Mouse (Mus musculus) kidney, adult 2 months (tissue): ENCODE data around the gene Krtcap2. TPM values are rescaled to one million over a fixed set of nuclear protein-coding genes. Genes with fewer than 3 reads are reported as not detected.
A peak's percentile ranks its signal among the peaks of the same experiment; 100 is the strongest.

Experiments used
- DNase-seq: peaks from one replicate; pipeline ENCODE4 v3.0.0; 2021
- H3K27ac ChIP-seq: fragments of 200-500 bp; 2 replicates; pipeline ENCODE4 v1.5.1; 2012; ENCODE audit warnings: low read depth, low read length, control low read depth, inconsistent platforms; ENCODE audit not compliant: insufficient read depth
- H3K27me3 ChIP-seq: fragments of 200-500 bp; replicated peaks from 2 replicates; pipeline ENCODE4 v1.6.1; 2012; ENCODE audit warnings: mild to moderate bottlenecking, moderate library complexity, low read length, inconsistent platforms; ENCODE audit not compliant: control insufficient read depth, insufficient read depth
- H3K36me3 ChIP-seq: fragments of 200-500 bp; 2 replicates; pipeline ENCODE4 v1.6.1; 2012; ENCODE audit warnings: mild to moderate bottlenecking, moderate library complexity, low read length, inconsistent platforms; ENCODE audit not compliant: control insufficient read depth, insufficient read depth
- H3K4me1 ChIP-seq: fragments of 200-500 bp; 2 replicates; pipeline ENCODE4 v1.6.1; 2011; ENCODE audit warnings: low read length; ENCODE audit not compliant: control insufficient read depth, insufficient read depth
- H3K4me3 ChIP-seq: fragments of 200-500 bp; 2 replicates; pipeline ENCODE4 v1.5.1; 2011; ENCODE audit warnings: mild to moderate bottlenecking, low read depth, low read length, control low read depth; ENCODE audit not compliant: insufficient read depth
- CTCF ChIP-seq: fragments of 200-500 bp; conservative IDR thresholded peaks from 2 replicates; pipeline ENCODE4 v1.5.1; 2011; ENCODE audit warnings: low read depth, mild to moderate bottlenecking, control low read depth, low read length, moderate library complexity, mixed read lengths; ENCODE audit not compliant: insufficient read depth, insufficient read length
- POLR2A ChIP-seq: fragments of 200-500 bp; IDR thresholded peaks from one replicate; pipeline ENCODE4 v1.6.1; 2011; ENCODE audit warnings: low read depth, low read length, control low read depth
- WGBS: fragments of 180-500 bp; shearing (Covaris S2); methylation state at CpG from one replicate; pipeline ENCODE4 v1.1.7; 2018; 5-methylcytosine and 5-hydroxymethylcytosine counted together
- polyA plus RNA-seq: library from polyadenylated mRNA; depleted of rRNA; stranded (reverse); fragments of >200 nt; gene quantifications from 2 replicates; pipeline ENCODE4 v1.2.3, GENCODE M21; 2012

The Krtcap2 gene
- polyA plus RNA-seq, 1 experiment = 142 TPM

DNA sequence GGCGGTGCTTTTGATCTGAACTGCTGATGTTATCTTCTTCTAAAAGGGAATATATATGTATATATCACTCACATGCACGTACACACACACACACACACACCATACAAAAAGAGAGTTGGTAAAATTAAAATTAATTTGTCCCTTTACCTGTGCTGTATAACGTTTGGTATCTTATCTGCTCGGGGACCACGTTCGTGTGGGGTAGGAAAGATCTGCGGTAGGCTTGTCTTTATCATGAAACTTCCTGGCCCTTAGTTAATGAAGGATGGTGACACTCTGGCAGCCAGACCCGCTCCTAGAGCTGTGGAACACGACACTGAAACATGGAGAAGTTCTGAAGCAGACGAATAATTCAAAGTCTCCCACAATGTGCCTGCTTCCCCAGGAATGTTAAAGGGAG is 46.1 kb downstream of the Krtcap2 start:
- H3K4me1 ChIP-seq = peaks cover 24% of the 10 kb centered on the region
- no peak for DNase-seq
- no peaks in the 10 kb centered on the region for H3K27me3 ChIP-seq
- TF ChIP-seq POLR2A (no peak), CTCF (no peak)
- no peaks in the 10 kb centered on the region for H3K36me3 ChIP-seq
- no peak overlapping the region for H3K4me3 ChIP-seq
- WGBS = 65% methylated on average over 10 of the region's 10 CpGs
- no peak overlapping the region for H3K27ac ChIP-seq

DNA sequence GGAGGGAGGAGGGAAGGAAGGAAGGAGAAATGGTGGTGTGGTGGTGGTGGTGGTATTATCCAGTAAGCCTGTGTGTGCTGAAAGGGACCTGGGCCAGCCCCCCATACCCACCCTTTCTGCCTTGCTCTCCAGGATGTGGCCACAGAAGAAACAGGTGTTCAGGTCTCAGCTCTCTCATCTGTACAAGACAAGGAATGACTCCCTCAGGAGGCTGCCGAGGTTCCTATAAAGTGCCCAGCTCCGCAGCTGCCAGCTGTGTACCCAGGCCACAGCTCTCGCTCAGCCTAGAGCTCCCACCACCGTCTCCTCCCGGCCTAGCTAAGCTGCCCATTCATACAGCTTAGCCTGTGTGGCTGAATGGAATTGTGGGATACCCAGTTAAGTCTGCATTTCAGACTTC is 46.5 kb downstream of the Krtcap2 start:
- no peaks in the 10 kb centered on the region for H3K27me3 ChIP-seq
- no peak for TF ChIP-seq CTCF
- no peak for TF ChIP-seq POLR2A
- 80% methylated on average over 5 of the region's 5 CpGs for WGBS
- H3K4me3 ChIP-seq = no peak overlapping the region
- DNase-seq = no peak
- H3K27ac ChIP-seq = no peak overlapping the region
- no peaks in the 10 kb centered on the region for H3K36me3 ChIP-seq
- H3K4me1 ChIP-seq = peaks cover 24% of the 10 kb centered on the region

DNA sequence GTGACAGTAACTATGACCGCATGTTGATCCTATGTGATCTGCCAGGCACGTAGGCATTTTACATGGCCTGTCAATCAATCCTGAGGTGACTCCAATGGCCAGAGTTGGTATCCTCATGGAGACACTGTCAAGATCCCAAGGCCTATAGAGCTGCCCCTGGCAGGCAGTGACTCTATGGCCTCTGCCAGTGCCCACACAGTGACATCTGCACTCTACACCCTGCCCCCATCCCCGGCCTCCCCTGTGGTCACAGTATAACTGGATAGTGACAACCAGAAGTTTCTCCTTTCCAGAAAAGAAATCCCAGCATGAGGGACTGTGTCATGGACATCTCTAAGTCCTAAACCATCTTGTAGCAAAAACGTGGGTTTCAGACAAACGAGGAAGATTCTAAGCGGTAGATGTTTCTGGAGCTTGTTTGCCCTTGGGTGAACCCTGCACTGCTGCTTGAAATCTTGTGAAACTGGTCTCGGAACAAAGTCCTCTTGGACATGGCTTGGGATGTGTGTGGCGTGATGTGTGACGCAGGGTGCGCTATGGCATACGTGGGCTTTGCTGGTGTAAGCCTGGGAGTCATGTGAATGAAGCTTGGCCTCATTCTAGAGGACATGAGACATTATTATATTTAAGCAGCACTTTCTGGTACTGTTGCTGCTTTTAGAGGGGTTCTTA is 47.6 kb downstream of the Krtcap2 start:
- no peak for TF ChIP-seq POLR2A
- TF ChIP-seq CTCF = no peak
- no peak overlapping the region for H3K4me3 ChIP-seq
- peaks cover 17% of the 10 kb centered on the region for H3K4me1 ChIP-seq
- H3K36me3 ChIP-seq = no peaks in the 10 kb centered on the region
- WGBS = 64% methylated on average over 11 of the region's 11 CpGs
- H3K27ac ChIP-seq = peak overlapping the region; percentile 74
- no peaks in the 10 kb centered on the region for H3K27me3 ChIP-seq
- DNase-seq = peak; percentile 86

DNA sequence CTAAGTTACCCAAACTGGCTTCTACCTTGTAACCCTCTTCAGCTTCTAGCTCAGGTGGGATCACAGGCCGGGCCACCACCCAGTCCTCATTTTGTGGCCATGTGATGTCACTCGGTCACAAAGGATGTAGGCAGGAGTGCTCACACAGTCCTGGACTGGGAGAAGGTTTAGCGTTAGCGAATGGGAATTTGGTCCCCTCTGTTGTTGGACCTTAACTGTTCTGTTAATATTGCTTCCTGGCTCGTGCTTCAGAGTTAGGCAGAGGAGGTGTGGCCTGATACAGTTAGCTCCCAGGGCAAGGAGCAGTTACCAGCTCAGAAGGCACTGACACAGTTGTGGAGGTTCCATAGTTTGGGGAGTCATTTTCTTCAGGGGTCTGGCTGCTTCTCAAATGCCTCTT is 48.4 kb downstream of the Krtcap2 start:
- Histone ChIP-seq H3K27ac (peak overlapping the region; percentile 85), H3K4me3 (no peak overlapping the region), H3K27me3 (no peaks in the 10 kb centered on the region), H3K36me3 (no peaks in the 10 kb centered on the region), H3K4me1 (peaks cover 9% of the 10 kb centered on the region; the same call in 1 of the 2 replicates)
- TF ChIP-seq CTCF = no peak
- TF ChIP-seq POLR2A = no peak
- WGBS = 56% methylated on average over 5 of the region's 5 CpGs
- peak; percentile 83 for DNase-seq

DNA sequence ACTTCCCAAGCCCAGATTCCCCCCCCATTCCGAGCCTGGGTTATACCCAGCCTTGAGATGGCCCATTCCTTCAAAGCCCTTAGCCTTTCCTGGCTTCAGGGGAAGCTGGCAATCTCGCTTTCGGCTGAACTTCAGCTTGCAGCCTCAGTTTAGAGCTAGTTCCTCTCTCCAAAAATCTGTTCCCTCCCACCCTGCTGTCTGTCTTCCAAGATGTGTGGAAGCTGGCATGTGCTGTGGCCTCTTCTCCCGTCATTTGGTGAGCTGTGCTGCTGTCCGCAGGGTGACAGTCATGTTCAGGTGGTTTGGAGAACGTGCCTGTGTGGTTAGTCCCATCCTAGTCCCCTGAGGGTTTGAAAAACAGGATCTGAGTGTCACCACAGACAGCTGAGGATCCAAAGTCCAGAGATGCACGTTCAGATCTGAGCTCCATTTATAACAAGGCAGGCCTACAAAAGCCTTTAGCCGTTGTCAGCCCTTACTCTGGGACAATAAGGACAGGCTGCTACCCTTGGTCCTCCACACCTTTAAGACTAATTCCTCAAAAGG is 50.0 kb downstream of the Krtcap2 start:
- DNase-seq = no peak
- 78% methylated on average over 8 of the region's 8 CpGs for WGBS
- H3K27ac ChIP-seq = no peak overlapping the region
- H3K4me1 ChIP-seq = peaks cover 9% of the 10 kb centered on the region; the same call in 1 of the 2 replicates
- H3K36me3 ChIP-seq = no peaks in the 10 kb centered on the region
- H3K4me3 ChIP-seq = no peak overlapping the region
- TF ChIP-seq CTCF = no peak
- no peak for TF ChIP-seq POLR2A
- H3K27me3 ChIP-seq = no peaks in the 10 kb centered on the region

DNA sequence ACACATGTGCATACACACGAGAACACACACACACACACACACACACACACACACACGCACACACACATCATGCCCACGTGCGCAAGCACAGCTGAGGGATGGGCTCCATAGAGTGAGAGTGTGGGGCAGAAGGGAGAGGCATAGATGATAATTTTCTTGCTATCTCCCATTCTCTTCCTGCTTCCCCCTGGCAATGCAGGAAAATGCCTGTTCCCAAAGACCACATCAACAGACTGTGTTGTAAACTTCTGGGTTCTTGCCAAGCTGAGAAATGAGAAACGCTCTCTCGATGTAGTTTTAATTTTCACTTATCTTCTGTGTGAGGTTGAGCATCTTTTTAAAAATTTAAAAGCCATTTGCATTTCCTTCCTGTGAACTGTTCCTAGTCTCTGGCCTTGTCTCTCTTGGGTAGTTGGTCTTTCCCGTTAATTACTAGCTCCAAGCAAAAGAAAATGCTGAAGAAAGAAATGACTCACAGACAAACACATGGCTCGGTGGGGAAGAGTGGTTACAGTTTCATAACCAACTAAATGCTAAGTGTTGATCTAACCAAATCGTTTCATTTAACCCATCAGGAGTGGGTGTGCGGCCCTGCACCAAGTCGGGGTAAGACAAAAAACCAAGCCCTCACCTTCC is 51.1 kb downstream of the Krtcap2 start:
- H3K4me1 ChIP-seq = peaks cover 9% of the 10 kb centered on the region; the same call in 1 of the 2 replicates
- no peak for DNase-seq
- TF ChIP-seq CTCF (no peak), POLR2A (no peak)
- 81% methylated on average over 11 of the region's 11 CpGs for WGBS
- no peak overlapping the region for H3K4me3 ChIP-seq
- no peaks in the 10 kb centered on the region for H3K27me3 ChIP-seq
- no peak overlapping the region for H3K27ac ChIP-seq
- H3K36me3 ChIP-seq = no peaks in the 10 kb centered on the region

DNA sequence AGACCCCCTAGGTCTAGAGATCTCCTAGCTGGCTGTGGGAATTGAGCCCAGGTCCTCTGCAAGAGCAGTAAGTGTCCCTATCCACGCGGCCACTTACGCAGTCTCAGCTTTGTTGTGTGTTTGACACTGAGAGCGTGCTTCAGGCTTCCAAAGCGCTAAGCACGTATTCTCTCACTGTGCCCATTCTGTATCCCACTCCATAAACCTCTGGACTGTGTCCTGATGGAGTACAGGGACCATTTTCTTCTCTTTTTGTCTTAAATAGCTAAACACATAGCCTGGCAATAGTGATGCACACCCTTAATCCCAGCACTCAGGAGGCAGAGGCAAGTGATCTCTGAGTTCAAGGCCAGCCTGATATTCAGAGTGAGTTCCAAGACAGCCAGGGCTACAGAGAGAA is 53.1 kb downstream of the Krtcap2 start:
- no peak for DNase-seq
- 92% methylated on average over 6 of the region's 6 CpGs for WGBS
- no peak for TF ChIP-seq CTCF
- TF ChIP-seq POLR2A = no peak
- Histone ChIP-seq H3K4me3 (no peak overlapping the region), H3K27me3 (no peaks in the 10 kb centered on the region), H3K36me3 (no peaks in the 10 kb centered on the region), H3K4me1 (peaks cover 3% of the 10 kb centered on the region; the same call in 1 of the 2 replicates), H3K27ac (no peak overlapping the region)
